Mouse (Mus musculus): ENCODE measurements at regions not wholly inside any gene's neighbourhood (a gene's known extent, or its start where the extent isn't known, plus 50 kb on each side); places are given as distances from the start of the nearest gene placed in this dataset.
"Not testable (repeated sequence)": the region's sequence is repeated elsewhere in the genome, so short reads cannot be mapped to it uniquely, and the experiment has no call there.

GRCm38 (mm10) chr15:41330085-41330484, 1195.9 kb downstream of the 9330182O14Rik start:
- Histone ChIP-seq H3K9me3 (replicated peaks; ENCODE audit: control insufficient read depth, low read length) (no peaks in the 10 kb centered on the region), H3K27me3 (ENCODE audit: control insufficient read depth, insufficient read depth, low read length) (no peaks in the 10 kb centered on the region), H3K4me2 (ENCODE audit: low read depth, low read length) (no peak overlapping the region), H3K27ac (replicated peaks; ENCODE audit: low read depth, low read length) (no peak overlapping the region), H3K36me3 (replicated peaks; ENCODE audit: control insufficient read depth, insufficient read depth, low read depth, low read length) (no peaks in the 10 kb centered on the region), H3K9ac (replicated peaks; ENCODE audit: low read length) (no peak overlapping the region), H3K4me3 (ENCODE audit: low read depth, low read length) (no peak overlapping the region), H3K4me1 (ENCODE audit: control insufficient read depth, insufficient read depth, low read length) (no peaks in the 10 kb centered on the region)
- ATAC-seq (replicated peaks; ENCODE audit: insufficient number of reproducible peaks, low FRiP score, low TSS enrichment, low read depth) (no peak), DNase-seq (ENCODE audit: low spot score) (no peak)
- 48% methylated on average over 2 of the region's 2 CpGs for WGBS

- no peak for DNase-seq (ENCODE audit: low spot score)
- Histone ChIP-seq H3K27ac (replicated peaks; ENCODE audit: low read depth, low read length) (no peak overlapping the region), H3K4me1 (ENCODE audit: control insufficient read depth, insufficient read depth, low read length) (no peaks in the 10 kb centered on the region), H3K4me3 (ENCODE audit: low read depth, low read length) (no peak overlapping the region), H3K4me2 (ENCODE audit: low read depth, low read length) (no peak overlapping the region), H3K9me3 (replicated peaks; ENCODE audit: control insufficient read depth, low read length) (no peaks in the 10 kb centered on the region), H3K36me3 (replicated peaks; ENCODE audit: control insufficient read depth, insufficient read depth, low read depth, low read length) (no peaks in the 10 kb centered on the region), H3K27me3 (ENCODE audit: control insufficient read depth, insufficient read depth, low read length) (no peaks in the 10 kb centered on the region), H3K9ac (replicated peaks; ENCODE audit: low read length) (no peak overlapping the region)
- 88% methylated on average over 1 of the region's 1 CpGs for WGBS
- no peak for ATAC-seq (replicated peaks; ENCODE audit: insufficient number of reproducible peaks, low FRiP score, low TSS enrichment, low read depth)
Measured at GRCm38 (mm10) chr15:41332451-41332850, 1198.3 kb downstream of the 9330182O14Rik start.

GRCm38 (mm10) chr15:41333165-41333564, 1199.0 kb downstream of the 9330182O14Rik start:
- H3K36me3 ChIP-seq (replicated peaks; ENCODE audit: control insufficient read depth, insufficient read depth, low read depth, low read length), result no peaks in the 10 kb centered on the region
- WGBS, result 79% methylated on average over 3 of the region's 3 CpGs
- no peaks in the 10 kb centered on the region for H3K27me3 ChIP-seq (ENCODE audit: control insufficient read depth, insufficient read depth, low read length)
- no peaks in the 10 kb centered on the region for H3K4me1 ChIP-seq (ENCODE audit: control insufficient read depth, insufficient read depth, low read length)
- ATAC-seq (replicated peaks; ENCODE audit: insufficient number of reproducible peaks, low FRiP score, low TSS enrichment, low read depth) (no peak), DNase-seq (ENCODE audit: low spot score) (no peak)
- no peaks in the 10 kb centered on the region for H3K9me3 ChIP-seq (replicated peaks; ENCODE audit: control insufficient read depth, low read length)
- no peak overlapping the region for H3K4me2 ChIP-seq (ENCODE audit: low read depth, low read length)
- no peak overlapping the region for H3K9ac ChIP-seq (replicated peaks; ENCODE audit: low read length)
- no peak overlapping the region for H3K4me3 ChIP-seq (ENCODE audit: low read depth, low read length)
- no peak overlapping the region for H3K27ac ChIP-seq (replicated peaks; ENCODE audit: low read depth, low read length)

DNA sequence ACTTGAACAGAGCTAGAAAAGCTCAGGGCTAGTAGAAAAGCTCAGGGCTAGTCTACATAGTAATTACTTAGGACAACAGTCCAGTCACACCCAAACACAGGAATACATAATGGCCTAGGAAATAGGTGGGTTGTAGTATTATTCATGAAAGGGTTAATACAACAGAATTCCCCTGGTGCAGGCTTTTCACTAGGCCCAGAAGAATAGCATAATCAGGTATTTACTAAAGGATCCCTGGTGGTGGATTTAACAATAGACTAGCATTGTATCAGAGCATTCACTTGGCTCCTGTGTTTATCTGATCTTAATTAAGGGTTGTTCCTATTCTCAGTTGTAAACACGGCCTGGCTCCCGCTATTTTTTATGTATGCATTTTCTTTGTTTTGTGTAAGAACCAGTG, 1206.5 kb downstream of the 9330182O14Rik start:
- H3K36me3 ChIP-seq (replicated peaks; ENCODE audit: control insufficient read depth, insufficient read depth, low read depth, low read length); H3K27me3 ChIP-seq (ENCODE audit: control insufficient read depth, insufficient read depth, low read length); H3K9ac ChIP-seq (replicated peaks; ENCODE audit: low read length); H3K4me3 ChIP-seq (ENCODE audit: low read depth, low read length); H3K4me2 ChIP-seq (ENCODE audit: low read depth, low read length); H3K27ac ChIP-seq (replicated peaks; ENCODE audit: low read depth, low read length); H3K4me1 ChIP-seq (ENCODE audit: control insufficient read depth, insufficient read depth, low read length); ATAC-seq (replicated peaks; ENCODE audit: insufficient number of reproducible peaks, low FRiP score, low TSS enrichment, low read depth); DNase-seq (ENCODE audit: low spot score); H3K9me3 ChIP-seq (replicated peaks; ENCODE audit: control insufficient read depth, low read length): not testable (repeated sequence)
- WGBS, result 94% methylated on average over 2 of the region's 2 CpGs

- no peaks in the 10 kb centered on the region for H3K4me1 ChIP-seq (ENCODE audit: control insufficient read depth, insufficient read depth, low read length)
- no peak overlapping the region for H3K4me2 ChIP-seq (ENCODE audit: low read depth, low read length)
- no peak for DNase-seq (ENCODE audit: low spot score)
- no peaks in the 10 kb centered on the region for H3K9me3 ChIP-seq (replicated peaks; ENCODE audit: control insufficient read depth, low read length)
- no peak for ATAC-seq (replicated peaks; ENCODE audit: insufficient number of reproducible peaks, low FRiP score, low TSS enrichment, low read depth)
- WGBS, result 95% methylated on average over 2 of the region's 2 CpGs
- no peak overlapping the region for H3K27ac ChIP-seq (replicated peaks; ENCODE audit: low read depth, low read length)
- no peak overlapping the region for H3K9ac ChIP-seq (replicated peaks; ENCODE audit: low read length)
- H3K36me3 ChIP-seq (replicated peaks; ENCODE audit: control insufficient read depth, insufficient read depth, low read depth, low read length), result no peaks in the 10 kb centered on the region
- no peaks in the 10 kb centered on the region for H3K27me3 ChIP-seq (ENCODE audit: control insufficient read depth, insufficient read depth, low read length)
- no peak overlapping the region for H3K4me3 ChIP-seq (ENCODE audit: low read depth, low read length)
Measured at GRCm38 (mm10) chr15:41345554-41345953, 1211.4 kb downstream of the 9330182O14Rik start.

DNA sequence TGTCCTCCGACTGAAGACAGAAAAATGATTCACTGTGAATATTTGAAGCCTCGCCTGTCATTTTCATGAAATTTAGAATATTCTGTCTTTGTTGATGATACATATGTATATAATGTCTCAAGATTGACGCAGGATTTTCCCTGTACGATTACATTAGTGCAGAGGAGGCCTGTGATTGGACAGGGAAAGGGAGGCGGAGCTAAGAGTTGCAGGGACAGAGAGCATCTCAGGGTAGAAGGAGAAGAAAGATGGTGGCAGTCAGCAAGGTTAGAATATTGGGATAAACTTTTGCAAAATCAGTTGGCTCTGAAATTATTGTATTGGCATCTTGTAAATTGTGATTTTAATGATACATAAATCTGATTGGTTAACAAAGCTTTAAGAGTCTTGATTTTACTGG, 1213.1 kb downstream of the 9330182O14Rik start:
- Histone ChIP-seq H3K9ac (replicated peaks; ENCODE audit: low read length) (no peak overlapping the region), H3K4me2 (ENCODE audit: low read depth, low read length) (no peak overlapping the region), H3K36me3 (replicated peaks; ENCODE audit: control insufficient read depth, insufficient read depth, low read depth, low read length) (no peaks in the 10 kb centered on the region), H3K9me3 (replicated peaks; ENCODE audit: control insufficient read depth, low read length) (no peaks in the 10 kb centered on the region), H3K4me1 (ENCODE audit: control insufficient read depth, insufficient read depth, low read length) (no peaks in the 10 kb centered on the region), H3K27ac (replicated peaks; ENCODE audit: low read depth, low read length) (no peak overlapping the region), H3K27me3 (ENCODE audit: control insufficient read depth, insufficient read depth, low read length) (no peaks in the 10 kb centered on the region), H3K4me3 (ENCODE audit: low read depth, low read length) (no peak overlapping the region)
- DNase-seq (ENCODE audit: low spot score) (no peak), ATAC-seq (replicated peaks; ENCODE audit: insufficient number of reproducible peaks, low FRiP score, low TSS enrichment, low read depth) (no peak)
- WGBS, result 91% methylated on average over 5 of the region's 5 CpGs

DNA sequence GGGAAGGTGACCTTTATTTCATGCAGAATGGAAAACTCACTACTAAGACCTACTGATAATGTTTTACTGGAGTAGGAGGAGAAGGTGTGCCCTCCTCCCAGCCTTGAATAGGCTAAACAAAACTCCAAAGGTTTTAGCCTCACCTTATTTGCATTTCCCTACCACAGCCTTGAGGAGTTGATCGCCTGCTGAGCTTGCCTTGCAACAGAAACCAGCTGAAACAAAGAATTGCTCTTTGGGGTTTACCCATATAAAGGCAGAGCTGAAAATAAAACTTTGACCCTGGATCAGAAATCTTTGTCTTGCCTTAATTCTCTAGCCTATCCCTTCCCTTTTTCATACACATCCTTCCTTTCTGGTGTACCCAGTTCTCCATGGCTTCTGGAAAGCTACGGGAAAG, 1218.0 kb downstream of the 9330182O14Rik start:
- Histone ChIP-seq H3K4me2 (ENCODE audit: low read depth, low read length) (no peak overlapping the region), H3K4me3 (ENCODE audit: low read depth, low read length) (no peak overlapping the region), H3K36me3 (replicated peaks; ENCODE audit: control insufficient read depth, insufficient read depth, low read depth, low read length) (no peaks in the 10 kb centered on the region), H3K9me3 (replicated peaks; ENCODE audit: control insufficient read depth, low read length) (no peaks in the 10 kb centered on the region), H3K4me1 (ENCODE audit: control insufficient read depth, insufficient read depth, low read length) (no peaks in the 10 kb centered on the region), H3K9ac (replicated peaks; ENCODE audit: low read length) (no peak overlapping the region), H3K27me3 (ENCODE audit: control insufficient read depth, insufficient read depth, low read length) (no peaks in the 10 kb centered on the region), H3K27ac (replicated peaks; ENCODE audit: low read depth, low read length) (no peak overlapping the region)
- WGBS, result 19% methylated on average over 1 of the region's 2 CpGs
- DNase-seq (ENCODE audit: low spot score), result no peak
- ATAC-seq (replicated peaks; ENCODE audit: insufficient number of reproducible peaks, low FRiP score, low TSS enrichment, low read depth), result no peak

GRCm38 (mm10) chr15:41359276-41359675, 1225.1 kb downstream of the 9330182O14Rik start:
- WGBS, result 74% methylated on average over 4 of the region's 4 CpGs
- Histone ChIP-seq H3K27ac (replicated peaks; ENCODE audit: low read depth, low read length) (no peak overlapping the region), H3K4me2 (ENCODE audit: low read depth, low read length) (no peak overlapping the region), H3K9me3 (replicated peaks; ENCODE audit: control insufficient read depth, low read length) (no peaks in the 10 kb centered on the region), H3K4me3 (ENCODE audit: low read depth, low read length) (no peak overlapping the region), H3K27me3 (ENCODE audit: control insufficient read depth, insufficient read depth, low read length) (no peaks in the 10 kb centered on the region), H3K4me1 (ENCODE audit: control insufficient read depth, insufficient read depth, low read length) (no peaks in the 10 kb centered on the region), H3K36me3 (replicated peaks; ENCODE audit: control insufficient read depth, insufficient read depth, low read depth, low read length) (no peaks in the 10 kb centered on the region), H3K9ac (replicated peaks; ENCODE audit: low read length) (no peak overlapping the region)
- ATAC-seq (replicated peaks; ENCODE audit: insufficient number of reproducible peaks, low FRiP score, low TSS enrichment, low read depth) (no peak), DNase-seq (ENCODE audit: low spot score) (no peak)

Data from embryonic facial prominence, embryonic 11.5 days (tissue).